Comparison of ENCODE assay signal across 9 mouse cellular contexts in genomic region chr13:9199465-9199844, GRCm38 (mm10).
DNase-seq lines count a peak whose midpoint lies in the region; ATAC-seq and TF ChIP-seq lines count a peak whose summit lies in the region.
"Had no signal": no experiment of that assay in that cellular context is flagged by ENCODE, and none has a peak within 500 bp of the region (broad histone marks: within the 10 kb centered on the region; RNA-seq: fewer than 3 reads in every experiment).

No protein-coding gene starts in this region.

- no peaks in the 10 kb centered on the region for H3K4me1 ChIP-seq in lung, postnatal 0 days (ENCODE audit: insufficient read depth, low read depth, low read length)
- peaks cover 11% of the 10 kb centered on the region for H3K4me1 ChIP-seq in hindbrain, embryonic 10.5 days (replicated peaks)
- H3K4me1 ChIP-seq in liver, embryonic 11.5 days (replicated peaks; ENCODE audit: control insufficient read depth, insufficient read depth, low read length) = no peaks in the 10 kb centered on the region
- no peaks in the 10 kb centered on the region for H3K4me1 ChIP-seq in stomach, embryonic 14.5 days (ENCODE audit: control insufficient read depth, insufficient read depth, low read length)

- no peak for TF ChIP-seq CTCF in lung, postnatal 0 days (IDR thresholded peaks at IDR 0.05)

- DNase-seq in lung, postnatal 0 days (ENCODE audit: low spot score) = no peak
- DNase-seq in lung, adult 18-20 months = no peak
- DNase-seq in hindbrain, embryonic 10.5 days (ENCODE audit: low spot score) = no peak
- no peak for DNase-seq in liver, embryonic 11.5 days (ENCODE audit: low spot score)
- DNase-seq in thymus, postnatal 0 days (ENCODE audit: low spot score) = no peak
- DNase-seq in cerebellum, adult 8-10 months = no peak
- DNase-seq in spleen, postnatal 14 days (ENCODE audit: low spot score in 2 of 2) = no peak
- DNase-seq: cerebellum, adult 9-10 months had no signal

- H3K27ac ChIP-seq in lung, postnatal 0 days (ENCODE audit: low read length) = no peak overlapping the region
- 0 out of 2 replicates have a peak overlapping the region, but pooled peaks have one; percentile 5 for H3K27ac ChIP-seq in hindbrain, embryonic 10.5 days
- no peak overlapping the region for H3K27ac ChIP-seq in liver, embryonic 11.5 days (ENCODE audit: low read depth, low read length)
- no peak overlapping the region for H3K27ac ChIP-seq in stomach, embryonic 14.5 days (ENCODE audit: low read length)

- H3K4me2 ChIP-seq in lung, postnatal 0 days (replicated peaks; ENCODE audit: low read depth, low read length) = peak overlapping the region; percentile 45
- H3K4me2 ChIP-seq in liver, embryonic 11.5 days = peak overlapping the region; percentile 59
- peak overlapping the region; percentile 24 for H3K4me2 ChIP-seq in stomach, embryonic 14.5 days (replicated peaks; ENCODE audit: low read depth, low read length)

- H3K9ac ChIP-seq in lung, postnatal 0 days (replicated peaks; ENCODE audit: low read depth) = no peak overlapping the region
- H3K9ac ChIP-seq in liver, embryonic 11.5 days (ENCODE audit: low read depth, low read length) = no peak overlapping the region
- no peak overlapping the region for H3K9ac ChIP-seq in stomach, embryonic 14.5 days (replicated peaks; ENCODE audit: low read depth, low read length)

- H3K36me3 ChIP-seq in lung, postnatal 0 days (ENCODE audit: insufficient read depth, low read length) = no peaks in the 10 kb centered on the region
- H3K36me3 ChIP-seq in hindbrain, embryonic 10.5 days = no peaks in the 10 kb centered on the region
- no peaks in the 10 kb centered on the region for H3K36me3 ChIP-seq in liver, embryonic 11.5 days (ENCODE audit: control insufficient read depth, insufficient read depth, low read length)
- no peaks in the 10 kb centered on the region for H3K36me3 ChIP-seq in stomach, embryonic 14.5 days (ENCODE audit: control insufficient read depth, insufficient read depth, low read length)

- no peaks in the 10 kb centered on the region for H3K27me3 ChIP-seq in lung, postnatal 0 days (replicated peaks; ENCODE audit: insufficient read depth, low read length)
- no peaks in the 10 kb centered on the region for H3K27me3 ChIP-seq in hindbrain, embryonic 10.5 days (ENCODE audit: insufficient read depth, poor library complexity, severe bottlenecking)
- no peaks in the 10 kb centered on the region for H3K27me3 ChIP-seq in liver, embryonic 11.5 days (replicated peaks; ENCODE audit: control insufficient read depth, insufficient read depth, low read length)
- H3K27me3 ChIP-seq in stomach, embryonic 14.5 days (ENCODE audit: control insufficient read depth, insufficient read depth, low read length) = no peaks in the 10 kb centered on the region

- WGBS in lung, postnatal 0 days = 33% methylated on average over 2 of the region's 2 CpGs
- WGBS in hindbrain, embryonic 10.5 days = 30% methylated on average over 2 of the region's 2 CpGs
- WGBS in liver, embryonic 11.5 days = 50% methylated on average over 2 of the region's 2 CpGs
- WGBS in stomach, embryonic 14.5 days = 23% methylated on average over 2 of the region's 2 CpGs

- no peak for TF ChIP-seq EP300 in lung, postnatal 0 days (IDR thresholded peaks at IDR 0.05)

- ATAC-seq in lung, postnatal 0 days = no peak
- ATAC-seq in liver, embryonic 11.5 days (replicated peaks; ENCODE audit: low FRiP score) = peak; percentile 20; the same call in 1 of the 2 replicates
- ATAC-seq in stomach, embryonic 14.5 days (ENCODE audit: insufficient number of reproducible peaks, insufficient read depth, low FRiP score, low read depth) = peak; percentile 26; the same call in 1 of the 2 replicates

- no peak overlapping the region for H3K4me3 ChIP-seq in lung, postnatal 0 days (ENCODE audit: low read depth, low read length)
- peak overlapping the region; percentile 27 for H3K4me3 ChIP-seq in hindbrain, embryonic 10.5 days
- peak overlapping the region; percentile 21; the same call in 1 of the 2 replicates for H3K4me3 ChIP-seq in liver, embryonic 11.5 days (ENCODE audit: low read depth, low read length)
- no peak overlapping the region for H3K4me3 ChIP-seq in stomach, embryonic 14.5 days (ENCODE audit: low read depth, low read length)

- no peaks in the 10 kb centered on the region for H3K9me3 ChIP-seq in lung, postnatal 0 days (ENCODE audit: low read length)
- H3K9me3 ChIP-seq in hindbrain, embryonic 10.5 days = no peaks in the 10 kb centered on the region
- H3K9me3 ChIP-seq in liver, embryonic 11.5 days (ENCODE audit: control insufficient read depth, low read length) = no peaks in the 10 kb centered on the region
- no peaks in the 10 kb centered on the region for H3K9me3 ChIP-seq in stomach, embryonic 14.5 days (ENCODE audit: control insufficient read depth, low read depth, low read length)

Comparison
In these comparisons a context has a peak if more than half of its experiments do, and no peak if none do; other contexts are left out.
1. H3K4me3 ChIP-seq: peak in hindbrain, embryonic 10.5 days (single experiment) and liver, embryonic 11.5 days (single experiment); none in lung, postnatal 0 days (single experiment) and stomach, embryonic 14.5 days (single experiment).
2. Peak in every context shown above with its lines, with median percentiles within 50 percentile points of each other: H3K4me2 ChIP-seq.